Mouse (Mus musculus): ENCODE measurements around the gene Tacc2. TPM values are rescaled to one million over a fixed set of nuclear protein-coding genes. Genes with fewer than 3 reads are reported as not detected.
A peak's percentile ranks its signal among the peaks of the same experiment; 100 is the strongest.

Tacc2 gene
- polyA plus RNA-seq, 1 experiment = 80.9 TPM

- Histone ChIP-seq H3K4me3 (ENCODE audit: low read depth, low read length) (no peak overlapping the region), H3K9me3 (replicated peaks; ENCODE audit: control insufficient read depth, insufficient read depth, low read length, poor library complexity, severe bottlenecking) (no peaks in the 10 kb centered on the region), H3K9ac (ENCODE audit: low read depth, poor library complexity, severe bottlenecking) (no peak overlapping the region), H3K27ac (ENCODE audit: insufficient read depth, low read length) (no peak overlapping the region), H3K36me3 (ENCODE audit: control insufficient read depth, insufficient read depth, low read length, poor library complexity, severe bottlenecking) (no peaks in the 10 kb centered on the region), H3K27me3 (ENCODE audit: control insufficient read depth, insufficient read depth, low read length, poor library complexity, severe bottlenecking) (no peaks in the 10 kb centered on the region), H3K4me1 (ENCODE audit: control insufficient read depth, insufficient read depth, low read length) (no peaks in the 10 kb centered on the region)
- TF ChIP-seq CTCF (IDR thresholded peaks at IDR 0.05; ENCODE audit: low read depth, low read length) = no peak
- no peak for TF ChIP-seq POLR2A (IDR thresholded peaks at IDR 0.05; ENCODE audit: insufficient read depth, low read length)
These were observed 47.1 kb downstream of the Tacc2 start for GRCm38 (mm10) chr7:130624299-130624698.

DNA sequence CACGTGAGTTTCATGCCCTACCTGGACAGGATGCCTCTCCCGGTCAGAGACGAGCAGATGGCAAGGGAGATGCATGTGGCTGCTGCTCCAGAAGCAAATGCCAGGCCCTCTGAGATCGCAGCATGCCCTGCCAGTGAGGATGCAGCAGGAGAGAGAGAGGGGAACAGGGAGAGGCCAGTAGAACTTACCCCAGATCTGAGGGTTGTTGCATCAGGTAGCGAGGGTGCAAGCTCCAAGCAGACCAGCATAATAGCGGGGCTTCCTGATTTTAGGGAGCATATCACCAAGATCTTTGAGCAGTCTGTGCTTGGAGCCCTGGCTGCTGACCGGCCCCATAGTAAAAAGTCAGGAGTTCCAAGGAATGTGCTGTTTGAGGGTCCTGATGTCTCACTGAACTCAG lies 48.1 kb downstream of the Tacc2 start:
- H3K27ac ChIP-seq (ENCODE audit: insufficient read depth, low read length) = no peak overlapping the region
- no peaks in the 10 kb centered on the region for H3K9me3 ChIP-seq (replicated peaks; ENCODE audit: control insufficient read depth, insufficient read depth, low read length, poor library complexity, severe bottlenecking)
- H3K4me3 ChIP-seq (ENCODE audit: low read depth, low read length) = no peak overlapping the region
- no peaks in the 10 kb centered on the region for H3K27me3 ChIP-seq (ENCODE audit: control insufficient read depth, insufficient read depth, low read length, poor library complexity, severe bottlenecking)
- no peaks in the 10 kb centered on the region for H3K36me3 ChIP-seq (ENCODE audit: control insufficient read depth, insufficient read depth, low read length, poor library complexity, severe bottlenecking)
- no peak overlapping the region for H3K9ac ChIP-seq (ENCODE audit: low read depth, poor library complexity, severe bottlenecking)
- TF ChIP-seq CTCF (IDR thresholded peaks at IDR 0.05; ENCODE audit: low read depth, low read length) = no peak
- TF ChIP-seq POLR2A (IDR thresholded peaks at IDR 0.05; ENCODE audit: insufficient read depth, low read length) = no peak
- no peak for TF ChIP-seq EP300 (IDR thresholded peaks at IDR 0.05; ENCODE audit: insufficient read depth, low read depth, low read length)
- no peaks in the 10 kb centered on the region for H3K4me1 ChIP-seq (ENCODE audit: control insufficient read depth, insufficient read depth, low read length)

- TF ChIP-seq POLR2A (IDR thresholded peaks at IDR 0.05; ENCODE audit: insufficient read depth, low read length) (no peak), EP300 (IDR thresholded peaks at IDR 0.05; ENCODE audit: insufficient read depth, low read depth, low read length) (no peak), CTCF (IDR thresholded peaks at IDR 0.05; ENCODE audit: low read depth, low read length) (no peak)
- Histone ChIP-seq H3K27ac (ENCODE audit: insufficient read depth, low read length) (no peak overlapping the region), H3K36me3 (ENCODE audit: control insufficient read depth, insufficient read depth, low read length, poor library complexity, severe bottlenecking) (no peaks in the 10 kb centered on the region), H3K27me3 (ENCODE audit: control insufficient read depth, insufficient read depth, low read length, poor library complexity, severe bottlenecking) (no peaks in the 10 kb centered on the region), H3K4me1 (ENCODE audit: control insufficient read depth, insufficient read depth, low read length) (no peaks in the 10 kb centered on the region), H3K4me3 (ENCODE audit: low read depth, low read length) (no peak overlapping the region), H3K9ac (ENCODE audit: low read depth, poor library complexity, severe bottlenecking) (no peak overlapping the region), H3K9me3 (replicated peaks; ENCODE audit: control insufficient read depth, insufficient read depth, low read length, poor library complexity, severe bottlenecking) (no peaks in the 10 kb centered on the region)
These were observed 51.4 kb downstream of the Tacc2 start for GRCm38 (mm10) chr7:130628601-130629000.

DNA sequence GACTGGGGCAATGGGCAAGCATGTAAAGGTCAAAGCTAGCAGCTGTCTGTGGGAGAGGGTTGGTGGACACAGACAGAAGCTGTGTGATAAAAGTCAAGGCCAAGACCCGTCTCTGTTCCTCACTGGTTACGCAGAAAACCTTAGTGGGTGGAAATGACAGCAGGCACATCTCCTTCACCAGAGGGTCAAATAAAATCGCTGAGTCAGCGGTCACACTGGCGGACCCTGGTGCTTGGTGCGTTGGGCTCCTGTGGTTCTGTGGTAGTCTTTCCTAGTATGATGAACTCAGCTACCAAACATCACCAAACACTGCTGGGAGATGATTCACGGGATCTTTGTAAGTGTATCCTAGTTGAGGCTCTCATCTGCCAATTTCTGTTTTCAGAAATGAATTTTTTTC lies 52.8 kb downstream of the Tacc2 start:
- Histone ChIP-seq H3K9ac (ENCODE audit: low read depth, poor library complexity, severe bottlenecking) (no peak overlapping the region), H3K27me3 (ENCODE audit: control insufficient read depth, insufficient read depth, low read length, poor library complexity, severe bottlenecking) (no peaks in the 10 kb centered on the region), H3K9me3 (replicated peaks; ENCODE audit: control insufficient read depth, insufficient read depth, low read length, poor library complexity, severe bottlenecking) (no peaks in the 10 kb centered on the region), H3K4me1 (ENCODE audit: control insufficient read depth, insufficient read depth, low read length) (no peaks in the 10 kb centered on the region), H3K36me3 (ENCODE audit: control insufficient read depth, insufficient read depth, low read length, poor library complexity, severe bottlenecking) (no peaks in the 10 kb centered on the region), H3K4me3 (ENCODE audit: low read depth, low read length) (no peak overlapping the region), H3K27ac (ENCODE audit: insufficient read depth, low read length) (no peak overlapping the region)
- no peak for TF ChIP-seq EP300 (IDR thresholded peaks at IDR 0.05; ENCODE audit: insufficient read depth, low read depth, low read length)
- no peak for TF ChIP-seq POLR2A (IDR thresholded peaks at IDR 0.05; ENCODE audit: insufficient read depth, low read length)
- no peak for TF ChIP-seq CTCF (IDR thresholded peaks at IDR 0.05; ENCODE audit: low read depth, low read length)

GRCm38 (mm10) chr7:130630956-130631355 lies 53.7 kb downstream of the Tacc2 start:
- Histone ChIP-seq H3K36me3 (ENCODE audit: control insufficient read depth, insufficient read depth, low read length, poor library complexity, severe bottlenecking) (no peaks in the 10 kb centered on the region), H3K27ac (ENCODE audit: insufficient read depth, low read length) (no peak overlapping the region), H3K9ac (ENCODE audit: low read depth, poor library complexity, severe bottlenecking) (no peak overlapping the region), H3K27me3 (ENCODE audit: control insufficient read depth, insufficient read depth, low read length, poor library complexity, severe bottlenecking) (no peaks in the 10 kb centered on the region), H3K9me3 (replicated peaks; ENCODE audit: control insufficient read depth, insufficient read depth, low read length, poor library complexity, severe bottlenecking) (no peaks in the 10 kb centered on the region), H3K4me1 (ENCODE audit: control insufficient read depth, insufficient read depth, low read length) (no peaks in the 10 kb centered on the region), H3K4me3 (ENCODE audit: low read depth, low read length) (no peak overlapping the region)
- TF ChIP-seq POLR2A (IDR thresholded peaks at IDR 0.05; ENCODE audit: insufficient read depth, low read length) = no peak

DNA sequence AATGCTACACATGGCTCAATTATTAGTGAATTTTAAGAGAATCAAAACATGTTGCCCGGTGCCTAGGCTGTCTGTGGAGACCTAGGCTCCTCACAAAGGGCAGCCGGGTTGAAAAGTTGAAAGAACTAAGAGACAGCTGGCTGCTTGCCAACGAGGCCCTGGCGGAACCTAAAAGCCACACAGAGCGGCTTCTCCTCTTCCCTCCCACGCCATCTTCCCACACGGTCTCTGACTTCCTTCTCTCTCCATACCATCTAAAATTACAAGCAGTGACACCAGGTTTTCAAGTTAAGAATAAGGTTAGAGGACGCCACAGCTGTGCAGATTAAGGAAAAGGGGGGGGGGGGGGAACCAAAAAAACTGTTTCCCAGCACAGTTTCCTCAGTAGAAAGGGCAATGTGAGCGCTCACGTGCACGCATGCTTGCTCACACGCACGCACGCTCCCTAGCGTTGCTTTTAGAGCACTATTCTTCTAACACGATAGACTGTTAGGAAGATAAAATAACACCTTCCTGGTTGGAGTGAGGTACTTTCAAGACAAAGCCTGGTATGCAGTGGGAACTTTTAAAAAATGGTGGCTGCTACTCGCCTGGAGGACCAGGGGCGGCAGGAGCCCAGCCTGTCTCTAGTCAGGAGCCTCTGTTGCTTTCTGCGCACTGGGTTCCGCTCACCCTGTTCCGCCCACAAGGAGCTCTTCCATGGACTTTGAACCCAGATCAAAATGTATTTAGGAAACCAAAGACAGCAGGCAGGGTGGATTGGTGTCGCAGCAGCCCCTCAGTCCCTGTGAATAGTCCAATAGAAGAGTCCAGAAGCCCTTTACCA lies 54.5 kb downstream of the Tacc2 start:
- H3K27ac ChIP-seq (ENCODE audit: insufficient read depth, low read length) = no peak overlapping the region
- H3K4me1 ChIP-seq (ENCODE audit: control insufficient read depth, insufficient read depth, low read length) = no peaks in the 10 kb centered on the region
- no peak for TF ChIP-seq EP300 (IDR thresholded peaks at IDR 0.05; ENCODE audit: insufficient read depth, low read depth, low read length)
- no peak for TF ChIP-seq CTCF (IDR thresholded peaks at IDR 0.05; ENCODE audit: low read depth, low read length)
- no peak for TF ChIP-seq POLR2A (IDR thresholded peaks at IDR 0.05; ENCODE audit: insufficient read depth, low read length)

More for the DNA sequence above, 54.5 kb downstream of the Tacc2 start:
- H3K4me3 ChIP-seq (ENCODE audit: low read depth, low read length) = no peak overlapping the region
- H3K27me3 ChIP-seq (ENCODE audit: control insufficient read depth, insufficient read depth, low read length, poor library complexity, severe bottlenecking) = no peaks in the 10 kb centered on the region
- no peaks in the 10 kb centered on the region for H3K36me3 ChIP-seq (ENCODE audit: control insufficient read depth, insufficient read depth, low read length, poor library complexity, severe bottlenecking)
- H3K9me3 ChIP-seq (replicated peaks; ENCODE audit: control insufficient read depth, insufficient read depth, low read length, poor library complexity, severe bottlenecking) = no peaks in the 10 kb centered on the region
- 0 out of 2 replicates have a peak overlapping the region, but pooled peaks have one; percentile 3 for H3K9ac ChIP-seq (ENCODE audit: low read depth, poor library complexity, severe bottlenecking)

Measured in ES-Bruce4 (cell line).